Mouse (Mus musculus): ENCODE results near the gene Adarb1. TPM values are rescaled to one million over a fixed set of nuclear protein-coding genes. Genes with fewer than 3 reads are reported as not detected.
A peak's percentile ranks its signal among the peaks of the same experiment; 100 is the strongest.

The Adarb1 gene
- total RNA-seq, 2 experiments from 2014 or later, result 7.1 to 9.3 TPM

DNA sequence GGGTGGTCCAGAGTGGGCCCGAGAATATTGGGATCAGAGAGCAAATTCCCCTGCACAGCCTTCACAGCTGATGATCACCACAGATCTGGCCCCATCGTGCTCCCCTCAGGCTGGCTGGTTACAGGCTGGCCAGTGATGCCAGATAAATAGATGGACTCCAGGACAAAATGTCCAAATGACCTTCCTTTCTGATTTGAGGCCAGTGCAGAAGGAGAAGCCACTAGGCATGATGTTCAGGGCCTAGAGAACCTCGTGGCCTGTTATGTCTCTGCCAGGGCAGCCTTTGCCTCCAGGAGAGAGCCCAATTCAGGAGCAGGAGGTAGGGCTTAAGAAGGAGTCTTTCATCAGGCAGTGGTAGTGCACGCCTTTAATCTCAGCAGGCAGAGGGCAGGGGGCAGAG lies 17.3 kb upstream of the Adarb1 start:
- peak; percentile 39 for DNase-seq

DNA sequence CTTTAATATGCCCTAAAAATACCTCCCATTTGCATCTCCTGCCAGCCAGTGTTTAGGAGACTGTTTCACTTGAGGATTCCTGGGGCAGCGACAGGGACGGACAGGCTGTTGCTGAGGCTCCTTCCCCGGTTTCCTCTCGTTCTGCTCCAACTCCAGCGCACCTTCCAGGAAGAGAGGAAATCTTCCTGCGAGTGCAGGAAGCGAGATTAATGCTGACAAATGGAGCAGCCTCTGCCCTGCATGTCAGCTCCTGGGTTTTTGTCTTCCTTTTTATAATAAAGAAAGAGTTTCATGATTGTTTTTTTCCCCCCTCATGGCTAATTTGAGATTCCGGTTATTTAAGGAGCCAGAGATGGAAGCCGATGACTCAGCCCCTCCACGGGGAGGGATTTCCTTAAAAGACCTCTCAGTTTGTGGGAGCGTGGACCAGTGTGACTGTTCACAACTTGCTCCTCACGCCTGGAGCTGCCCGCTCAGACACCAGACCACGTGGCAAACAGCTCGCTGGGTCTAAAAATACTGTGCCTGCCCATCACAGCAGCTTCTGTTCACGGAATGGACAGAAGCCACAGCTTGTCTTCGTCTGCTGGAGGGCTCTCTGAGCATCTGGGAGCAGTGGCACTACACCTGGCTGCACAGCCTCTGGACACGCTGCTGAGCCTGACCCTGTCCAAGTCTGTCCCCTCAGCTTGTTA lies 16.5 kb upstream of the Adarb1 start:
- peak; percentile 59 for DNase-seq

DNA sequence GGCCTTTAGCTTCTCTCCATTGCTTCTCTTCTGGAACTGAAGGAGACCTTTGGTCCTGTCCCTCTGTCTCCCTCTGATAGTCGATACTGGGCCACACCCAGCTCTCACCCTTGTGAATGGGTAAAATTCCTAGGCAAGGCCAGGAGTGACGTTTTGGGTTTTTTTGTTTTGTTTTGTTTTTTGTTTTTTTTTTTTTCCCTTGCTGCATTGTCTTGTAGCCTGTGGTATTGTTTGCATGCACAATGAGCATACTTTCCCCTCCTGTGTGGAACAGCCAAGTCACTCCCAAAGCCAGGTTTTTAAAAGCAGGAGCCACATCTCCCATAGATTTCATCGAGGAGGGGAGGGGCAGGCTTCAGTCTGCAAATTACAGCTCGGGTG lies 16.0 kb upstream of the Adarb1 start:
- DNase-seq, result no peak

DNA sequence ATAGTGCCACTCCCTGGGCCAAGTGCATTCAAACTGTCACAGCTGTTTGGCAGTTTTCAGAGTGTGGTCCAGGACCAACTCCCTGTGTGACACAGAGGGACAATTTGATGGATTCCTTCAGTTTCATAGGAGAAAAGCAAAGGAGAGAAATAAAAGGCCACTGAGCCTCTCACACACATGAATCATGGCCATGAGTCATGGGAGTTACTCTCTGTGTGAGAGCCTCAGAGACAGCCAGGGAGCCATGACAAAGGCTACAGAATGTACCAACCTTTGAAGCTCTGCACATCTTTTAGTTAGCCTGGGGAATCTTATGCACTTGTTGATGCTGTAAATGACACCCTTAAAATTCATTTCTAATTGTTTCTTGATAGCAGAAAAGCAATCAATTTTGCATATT lies 12.7 kb upstream of the Adarb1 start:
- DNase-seq, result no peak

DNA sequence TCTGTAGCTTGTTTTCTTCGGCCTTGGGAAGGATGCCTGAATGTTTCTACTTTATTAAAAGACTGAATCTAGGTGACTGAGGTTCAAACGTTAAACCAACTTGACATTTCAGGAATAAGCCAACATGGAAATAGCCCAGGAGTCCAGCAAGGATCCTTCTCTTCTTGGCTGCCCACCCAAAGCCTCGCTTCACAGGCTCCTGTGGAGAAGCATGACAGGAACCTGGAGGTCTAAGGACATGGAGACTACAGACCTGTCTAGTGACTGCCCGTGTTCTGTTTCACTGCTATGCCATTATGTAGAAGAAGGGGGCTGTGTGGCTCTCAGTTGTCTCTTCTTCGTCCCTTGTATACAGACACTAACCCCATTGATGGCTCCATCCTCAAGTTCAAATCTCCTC lies 11.9 kb upstream of the Adarb1 start:
- DNase-seq, result no peak

DNA sequence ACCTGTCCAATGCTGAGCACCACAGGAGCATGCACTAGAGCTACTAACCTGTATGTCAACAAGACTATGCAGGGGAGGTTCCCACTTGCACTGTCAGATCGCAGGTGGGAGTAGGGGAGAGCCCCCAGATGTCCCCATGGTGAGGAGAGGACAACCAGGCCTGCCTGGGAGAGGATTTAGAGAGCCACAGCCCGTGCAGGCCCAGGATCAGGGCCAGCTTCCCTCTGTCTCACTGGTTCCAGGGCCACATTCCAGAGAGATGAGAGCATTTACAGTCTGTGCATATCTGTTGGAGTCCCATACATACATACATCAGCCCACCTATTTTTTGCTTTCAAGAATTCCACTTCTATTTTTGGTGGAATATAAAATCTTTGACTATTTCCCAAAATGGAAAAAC lies 9.5 kb upstream of the Adarb1 start:
- no peak for DNase-seq

DNA sequence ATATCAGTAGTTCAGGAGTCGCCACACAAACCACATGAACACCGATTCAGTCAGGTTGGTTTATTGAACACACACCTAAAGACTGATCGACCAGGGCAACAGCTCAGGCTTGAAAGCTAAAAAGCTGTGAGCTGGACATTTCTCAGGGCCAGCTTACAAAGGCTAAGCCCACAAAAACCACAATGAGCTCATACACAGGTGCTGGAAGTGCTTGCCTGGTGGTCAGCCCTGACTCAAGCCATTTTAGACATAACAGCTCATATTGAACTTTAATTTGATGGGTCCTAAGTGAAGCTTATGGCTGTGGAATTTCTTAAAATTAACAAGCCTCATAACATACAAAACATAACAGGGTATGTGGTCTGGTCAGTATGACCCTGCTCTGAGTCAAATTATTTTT lies 2.1 kb upstream of the Adarb1 start:
- no peak for DNase-seq

DNA sequence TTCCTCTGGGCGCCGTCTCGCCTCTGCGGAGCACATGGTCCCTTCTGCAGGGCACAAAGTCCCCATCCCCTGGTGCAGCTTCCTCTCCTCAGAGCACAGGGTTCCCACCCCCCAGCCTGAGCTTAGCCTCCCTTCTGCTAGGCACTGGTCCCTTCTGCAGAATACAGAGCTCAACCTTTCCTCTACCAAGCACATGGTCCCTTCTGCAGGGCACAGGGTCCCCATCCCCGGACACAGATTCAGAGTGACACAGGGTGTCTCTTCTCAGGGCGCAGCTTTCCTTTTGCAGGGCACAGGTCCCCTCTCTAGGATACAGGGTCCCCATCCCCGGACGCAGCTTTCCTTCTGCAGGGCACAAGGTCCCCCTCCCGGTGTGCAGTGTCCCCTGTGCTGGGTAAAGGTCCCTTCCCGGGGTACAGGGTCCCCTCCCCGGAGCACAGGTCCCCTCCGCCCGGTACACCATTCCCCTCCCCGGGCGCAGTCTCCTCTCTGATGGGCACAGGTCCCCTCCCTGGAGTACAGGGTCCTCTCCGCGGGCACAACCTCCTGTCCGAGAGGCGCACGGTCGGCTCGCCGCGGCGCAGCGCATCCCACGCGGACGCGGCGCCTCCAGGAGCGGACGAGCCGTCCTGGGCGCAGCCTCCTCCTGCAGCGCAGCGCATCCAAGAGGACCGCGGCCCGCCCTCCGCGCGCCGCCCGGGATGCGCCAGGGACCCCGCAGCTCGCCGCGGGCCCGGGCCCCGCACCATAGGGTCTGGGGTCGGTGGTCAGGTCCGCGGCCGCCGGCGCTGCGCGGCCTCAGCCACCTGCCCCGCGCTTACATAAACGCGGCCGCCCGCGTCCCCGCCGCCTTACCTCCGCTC lies 599 bp downstream of the Adarb1 start:
- DNase-seq, result no peak

DNA sequence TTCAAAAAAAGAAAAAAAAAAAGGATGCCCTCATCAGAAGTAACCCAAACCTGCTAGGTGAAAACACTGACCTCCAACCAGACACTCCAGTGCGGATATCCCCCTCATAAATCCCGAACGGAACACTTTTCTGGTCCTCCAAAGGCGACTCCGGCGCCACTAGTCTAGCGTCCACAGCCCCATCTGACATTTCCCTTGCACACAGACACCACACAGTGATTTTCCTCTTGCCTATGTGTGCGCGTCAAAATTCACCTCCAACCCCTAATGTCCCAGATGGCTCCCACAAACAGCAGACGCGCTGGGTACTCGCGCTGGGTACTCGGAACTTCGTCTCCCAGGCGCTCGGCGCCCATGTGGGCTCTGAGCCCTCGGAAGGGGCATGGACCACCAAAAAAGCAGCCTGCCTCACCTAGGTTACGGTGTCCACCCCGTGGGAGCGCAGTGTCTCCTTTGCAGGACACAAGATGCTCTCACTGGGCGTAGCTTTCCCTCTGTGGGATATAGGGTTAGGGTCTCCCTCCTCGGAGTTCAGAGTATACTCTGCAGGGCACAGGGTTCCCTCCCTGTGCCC lies 1.3 kb downstream of the Adarb1 start:
- no peak for DNase-seq

DNA sequence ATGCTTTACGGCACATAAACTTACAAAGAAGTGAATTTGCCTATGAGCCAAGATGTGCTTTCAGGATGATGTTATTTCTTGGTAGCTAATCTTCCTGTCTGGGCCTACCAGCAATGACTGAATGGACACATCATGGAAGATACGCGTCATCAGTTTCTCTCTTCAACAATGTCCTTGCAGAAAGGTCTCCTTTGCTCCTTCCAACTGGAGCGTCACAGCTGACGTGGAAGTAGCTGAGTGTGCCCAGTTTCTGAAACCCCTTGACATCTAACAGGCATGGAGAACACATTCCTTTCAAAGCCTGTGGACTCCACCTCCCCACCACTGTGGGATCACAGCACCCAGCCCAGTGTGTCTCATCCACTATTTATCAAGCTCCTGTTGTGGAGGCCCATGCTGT lies 2.2 kb downstream of the Adarb1 start:
- DNase-seq, result no peak

DNA sequence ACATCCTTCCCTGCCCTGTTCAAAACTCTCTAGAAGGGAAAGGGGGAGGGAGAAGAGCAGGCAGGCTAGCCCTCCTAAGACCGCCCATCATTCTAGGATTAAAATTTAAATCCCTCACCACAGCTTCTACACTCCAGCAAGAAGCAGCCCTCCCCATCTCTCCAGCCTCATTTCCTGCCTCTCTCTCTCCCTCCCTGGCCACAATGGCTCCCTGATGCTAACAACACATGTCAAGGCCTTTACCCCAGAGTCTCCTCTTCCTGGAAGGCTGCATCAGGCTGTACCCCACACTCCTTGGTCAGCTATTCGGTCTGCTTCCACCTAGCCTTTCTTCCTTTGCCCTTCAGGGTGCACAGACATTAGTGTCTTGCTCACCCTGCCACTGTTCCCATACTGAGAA lies 4.3 kb downstream of the Adarb1 start:
- DNase-seq, result no peak

DNA sequence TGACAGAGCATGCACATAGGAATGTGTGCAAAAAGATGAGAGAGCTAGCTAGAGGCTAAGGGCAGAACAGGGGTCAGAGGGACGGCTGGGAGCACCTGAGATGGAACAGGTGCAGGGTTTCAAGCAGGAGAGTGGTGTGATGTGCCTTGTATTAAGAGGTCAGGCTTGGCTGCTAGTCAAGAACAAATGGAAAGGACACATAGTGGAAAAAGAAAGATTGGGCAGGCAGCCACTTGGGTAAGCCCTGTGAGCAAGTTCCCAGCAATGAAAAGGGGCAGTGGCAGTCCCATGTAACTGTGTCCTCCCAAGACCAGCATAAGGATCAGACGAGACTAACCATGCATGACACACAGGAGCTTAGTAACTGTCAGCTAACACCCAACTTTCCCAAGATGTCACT lies 8.9 kb downstream of the Adarb1 start:
- no peak for DNase-seq

DNA sequence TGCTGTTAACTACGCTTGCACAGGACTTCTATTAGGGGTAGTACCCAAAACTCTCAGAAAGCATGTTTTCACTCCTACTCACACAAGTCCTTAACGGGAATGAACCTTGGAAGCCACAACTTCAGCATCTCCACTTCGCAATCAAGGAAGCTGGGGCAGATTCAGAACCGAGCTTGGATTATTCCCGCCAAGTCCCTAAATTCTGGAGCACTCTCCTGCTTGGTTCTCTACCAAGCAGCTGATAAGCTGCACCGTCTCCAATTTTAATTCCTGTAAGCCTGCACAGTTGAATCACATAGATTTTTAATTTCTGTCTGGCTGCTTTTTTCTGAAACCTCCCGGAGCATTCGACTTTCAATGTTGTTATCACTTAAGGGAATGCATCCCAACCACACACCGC lies 9.8 kb downstream of the Adarb1 start:
- DNase-seq, result no peak

DNA sequence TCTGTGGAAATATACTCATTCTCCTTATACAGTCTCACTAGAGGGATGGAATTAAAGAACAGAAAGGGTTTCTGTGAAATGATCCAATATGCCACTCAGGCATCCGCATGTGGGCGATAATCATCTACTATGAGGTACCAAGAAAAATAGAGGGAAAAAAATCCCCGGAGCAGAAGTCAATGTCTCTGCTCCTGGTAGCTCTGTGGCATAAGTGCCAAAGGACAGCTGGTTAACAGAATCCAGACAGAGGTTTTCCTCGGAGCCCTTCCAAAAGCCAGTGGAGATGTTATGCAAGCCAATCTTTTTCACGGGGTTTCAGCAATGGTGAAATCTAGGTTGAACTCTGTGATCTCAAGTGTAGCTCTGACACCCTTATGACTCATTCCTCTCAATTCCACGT lies 11.6 kb downstream of the Adarb1 start:
- peak; percentile 44 for DNase-seq

DNA sequence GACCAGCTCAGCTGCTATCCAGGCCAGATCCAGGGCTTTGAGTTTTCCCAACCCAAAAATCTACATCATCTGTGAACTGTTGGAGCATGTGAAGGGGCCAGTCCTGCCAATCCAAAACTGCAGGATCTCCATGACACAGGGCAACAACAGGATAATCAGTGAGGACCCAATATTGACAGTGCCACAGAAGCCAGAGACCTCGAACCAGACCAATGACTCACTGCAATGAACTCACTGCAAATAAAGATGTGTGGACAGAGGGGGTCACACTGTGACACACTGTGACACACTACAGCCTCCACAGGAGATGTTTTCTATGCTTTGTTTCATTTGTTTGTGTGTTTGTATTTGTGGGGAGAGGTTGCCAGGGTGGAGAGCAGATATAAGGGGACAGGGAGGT lies 15.6 kb downstream of the Adarb1 start:
- DNase-seq, result no peak

DNA sequence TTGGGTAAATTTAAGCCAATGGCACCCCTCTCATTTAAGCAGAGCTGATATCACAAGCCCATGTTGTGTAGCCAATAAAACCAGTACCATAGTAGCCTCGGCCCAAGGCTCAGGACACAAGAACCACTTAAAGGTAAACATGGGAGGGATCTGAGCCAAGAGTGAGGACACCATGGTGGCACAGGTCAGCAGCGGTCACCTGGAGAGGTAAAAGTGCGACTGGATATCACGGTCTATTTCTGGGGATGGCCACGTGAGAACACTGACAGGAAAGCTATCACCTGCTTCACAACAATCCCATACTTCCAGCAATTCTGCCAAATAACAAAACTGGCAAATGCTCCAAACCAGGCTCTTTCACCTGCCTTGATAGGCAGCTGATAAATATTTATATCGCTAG lies 17.0 kb downstream of the Adarb1 start:
- DNase-seq, result no peak

DNA sequence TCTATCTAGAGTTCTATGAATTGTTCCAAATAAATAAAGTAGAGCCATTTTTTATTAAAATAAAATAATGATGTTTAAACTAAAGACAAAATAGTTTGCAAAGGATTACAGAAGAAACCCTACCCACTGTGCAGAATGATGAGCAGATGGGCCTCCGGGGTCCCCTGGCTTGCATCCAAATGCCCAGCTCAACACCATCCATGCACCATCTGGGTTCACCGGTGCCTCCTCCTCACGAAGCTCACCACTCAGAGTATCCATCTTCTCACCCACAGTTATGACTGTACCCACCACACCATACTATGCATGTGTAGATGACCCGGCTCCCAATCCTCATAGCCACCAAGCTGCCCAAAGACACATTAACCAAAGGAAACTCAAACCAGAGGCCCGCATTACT lies 18.1 kb downstream of the Adarb1 start:
- no peak for DNase-seq

DNA sequence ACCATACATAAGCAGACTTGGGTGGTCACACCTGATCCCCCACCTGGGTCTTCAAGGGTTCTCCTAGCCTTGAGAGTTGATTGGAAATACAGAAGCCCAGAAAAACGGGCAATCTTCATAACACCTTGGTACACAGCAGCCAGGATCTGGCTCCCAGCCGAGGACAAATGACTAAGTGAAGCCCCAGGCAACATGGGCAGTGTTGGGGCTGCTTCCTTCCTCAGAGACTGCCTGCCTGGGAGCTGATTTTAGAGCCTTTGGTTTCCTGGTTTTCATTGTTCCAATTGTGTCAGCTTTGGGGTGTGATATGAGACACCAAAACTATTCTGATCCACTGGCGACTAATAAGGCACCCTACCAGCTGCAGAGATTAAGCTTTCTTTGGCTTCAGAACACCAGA lies 20.0 kb downstream of the Adarb1 start:
- peak; percentile 55 for DNase-seq

DNA sequence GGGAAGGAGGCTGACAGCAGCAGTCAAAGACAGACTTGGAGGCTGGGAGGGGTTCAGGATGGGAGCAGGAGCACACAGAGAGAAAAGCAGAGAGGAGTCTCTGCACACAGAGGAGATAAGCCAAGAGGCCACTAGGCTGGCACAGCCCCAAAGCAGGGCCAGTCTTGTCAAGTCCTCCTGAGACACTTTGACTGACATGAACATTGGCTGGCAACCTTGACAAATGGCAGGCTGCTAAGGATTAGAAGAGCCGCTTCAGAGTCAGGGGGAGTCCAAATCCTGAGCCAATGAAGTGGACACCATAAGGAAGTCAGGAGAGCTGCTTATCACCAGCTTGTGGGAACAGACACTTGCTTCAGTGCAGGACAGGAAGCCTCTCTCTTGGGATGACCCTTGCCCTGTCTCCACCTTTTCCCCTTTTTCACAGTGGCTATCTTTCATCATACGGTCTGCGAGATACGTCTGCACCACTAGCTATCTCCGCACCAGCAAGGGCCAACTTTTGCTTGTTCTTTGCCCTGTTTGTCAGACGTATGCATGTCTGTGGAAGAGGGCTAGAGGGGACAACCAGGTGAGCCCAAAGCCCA lies 20.9 kb downstream of the Adarb1 start:
- DNase-seq, result no peak

DNA sequence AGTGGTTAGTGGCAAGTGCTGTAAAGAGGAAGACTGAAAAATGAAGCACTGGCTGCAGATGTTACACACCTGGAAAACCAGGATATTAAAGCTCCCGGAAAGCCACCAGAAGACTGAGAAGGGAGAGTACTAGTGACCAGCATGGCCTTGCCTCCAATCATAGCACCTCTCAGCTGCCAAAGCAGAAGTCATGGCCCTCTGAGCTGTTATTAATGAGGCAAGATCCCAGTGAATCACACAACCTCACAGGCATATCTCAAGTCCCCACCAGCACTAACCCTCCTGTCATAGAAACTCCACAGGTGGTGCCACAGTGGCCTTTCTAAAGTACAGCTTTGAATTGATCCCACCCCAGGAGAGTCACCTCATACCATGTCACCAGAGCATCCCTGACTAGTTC lies 22.1 kb downstream of the Adarb1 start:
- DNase-seq, result no peak

DNA sequence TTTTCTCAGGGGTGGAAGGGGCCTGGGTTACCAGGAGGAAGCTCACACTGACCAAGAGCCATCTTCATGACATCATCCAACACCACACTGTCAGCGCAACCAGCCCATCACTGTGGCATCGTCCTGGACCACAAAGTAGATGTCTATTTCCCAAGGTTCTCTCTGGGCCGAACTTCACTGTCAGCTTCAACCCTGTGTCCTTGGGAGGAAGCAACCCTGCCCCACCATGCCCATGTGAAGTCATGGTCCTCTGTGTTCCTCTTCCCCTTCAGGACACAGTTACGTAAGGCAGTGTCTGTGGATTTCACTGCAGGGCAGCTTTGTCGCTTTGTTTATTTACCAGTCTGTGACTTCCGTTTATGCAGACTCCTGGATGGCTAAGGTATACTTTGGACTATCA lies 27.0 kb downstream of the Adarb1 start:
- no peak for DNase-seq

DNA sequence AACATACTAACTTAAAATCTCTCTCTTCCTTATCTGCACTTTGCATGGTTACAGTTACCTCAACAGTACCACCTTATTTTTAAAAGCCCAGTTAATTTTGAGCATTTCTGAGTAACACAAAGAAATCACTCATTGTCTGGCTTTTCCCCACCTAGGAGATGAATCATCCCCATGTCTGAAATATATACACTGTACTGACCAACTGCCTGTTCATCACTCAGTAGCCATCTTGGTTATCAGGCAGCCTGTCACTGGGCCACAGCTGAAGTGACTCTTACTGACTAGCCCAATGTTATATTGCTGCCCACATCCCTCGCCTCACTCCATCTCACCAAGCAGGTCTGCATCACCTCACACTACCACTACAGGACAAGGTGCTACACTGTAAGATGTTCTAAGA lies 30.5 kb downstream of the Adarb1 start:
- DNase-seq, result no peak

DNA sequence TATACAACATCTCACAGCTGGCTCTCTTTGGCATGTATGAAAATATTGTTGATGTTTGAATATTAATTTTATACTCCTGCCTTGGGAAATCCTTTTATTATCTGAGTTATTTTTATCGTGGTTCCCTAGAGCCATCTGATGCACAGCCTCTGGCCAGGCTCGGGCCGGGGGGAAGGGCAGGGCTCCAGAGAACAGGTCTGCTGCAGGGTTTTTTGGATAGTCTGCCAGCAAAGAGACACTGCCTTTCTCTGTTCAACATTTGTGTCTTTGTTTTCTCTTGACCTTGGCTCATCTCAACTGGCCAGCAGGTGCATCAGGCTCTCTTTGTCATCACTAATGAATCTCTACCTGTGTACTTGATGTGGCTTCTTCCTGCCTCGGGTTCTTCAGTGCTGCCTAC lies 32.3 kb downstream of the Adarb1 start:
- no peak for DNase-seq
